Mouse (Mus musculus) heart, postnatal 0 days (tissue): ENCODE data around the gene Coa6.

Experiments
- CTCF ChIP-seq: IDR thresholded peaks from 2 replicates; pipeline ENCODE4 v1.5.1; 2016; ENCODE audit warnings: antibody characterized with exemption, control low read depth, low read depth
- EP300 ChIP-seq: IDR thresholded peaks from 2 replicates; pipeline ENCODE4 v1.6.1; 2016; ENCODE audit warnings: antibody characterized with exemption, low read depth

DNA sequence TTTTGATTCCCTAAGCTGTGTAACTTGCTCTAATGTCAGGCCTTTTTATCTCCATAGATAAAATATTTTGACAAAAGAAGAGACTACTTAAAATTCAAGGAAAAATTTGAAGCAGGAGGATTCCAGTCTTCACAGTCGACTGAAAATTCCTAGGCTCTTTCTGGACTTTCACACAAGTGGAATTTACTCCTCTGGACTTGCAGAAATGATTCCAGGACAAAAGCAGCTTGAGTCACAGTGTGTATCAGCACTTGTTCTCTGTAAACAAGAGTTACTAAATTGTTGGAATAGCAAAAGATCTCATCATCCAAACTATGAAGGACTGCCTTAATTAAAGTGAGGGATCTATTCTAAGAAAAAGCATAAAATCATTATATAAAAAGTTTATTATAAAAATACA lies 2.6 kb downstream of the Coa6 start:
- TF ChIP-seq CTCF (no peak), EP300 (no peak)
